Mouse (Mus musculus): ENCODE measurements around the gene Itpkb. TPM values are rescaled to one million over a fixed set of nuclear protein-coding genes. Genes with fewer than 3 reads are reported as not detected.

The Itpkb gene
- total RNA-seq, 1 experiment from 2014 or later, result 71.2 TPM

DNA sequence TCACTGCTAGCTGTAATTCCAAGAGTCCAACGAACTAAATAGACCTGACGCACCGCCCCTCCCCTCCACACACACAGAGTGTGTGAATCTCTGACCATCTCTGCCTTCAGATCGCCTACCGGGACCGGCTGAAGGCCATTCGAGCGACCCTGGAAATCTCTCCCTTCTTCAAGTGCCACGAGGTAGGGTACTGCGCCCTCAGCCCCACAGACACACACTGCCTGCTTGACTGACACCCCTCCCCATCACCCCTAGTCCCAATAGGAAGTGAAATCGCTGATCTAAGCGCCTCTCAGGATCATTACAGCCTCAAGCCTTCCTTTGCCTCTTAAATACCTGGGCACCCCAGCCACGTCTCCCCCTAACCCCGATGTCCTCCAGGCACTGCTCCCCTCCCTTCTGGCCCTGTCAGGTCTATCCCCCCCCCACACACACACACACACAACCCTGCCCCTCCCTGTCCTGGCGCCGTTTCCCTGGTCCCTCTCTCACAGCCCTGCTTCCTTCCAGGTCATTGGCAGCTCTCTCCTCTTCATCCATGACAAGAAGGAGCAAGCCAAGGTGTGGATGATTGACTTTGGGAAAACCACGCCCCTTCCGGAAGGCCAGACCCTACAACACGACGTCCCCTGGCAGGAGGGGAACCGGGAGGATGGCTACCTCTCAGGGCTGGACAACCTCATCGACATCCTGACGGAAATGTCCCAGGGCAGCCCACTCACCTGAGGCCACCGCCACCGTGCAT lies 91.1 kb downstream of the Itpkb start:
- no peak for DNase-seq

DNA sequence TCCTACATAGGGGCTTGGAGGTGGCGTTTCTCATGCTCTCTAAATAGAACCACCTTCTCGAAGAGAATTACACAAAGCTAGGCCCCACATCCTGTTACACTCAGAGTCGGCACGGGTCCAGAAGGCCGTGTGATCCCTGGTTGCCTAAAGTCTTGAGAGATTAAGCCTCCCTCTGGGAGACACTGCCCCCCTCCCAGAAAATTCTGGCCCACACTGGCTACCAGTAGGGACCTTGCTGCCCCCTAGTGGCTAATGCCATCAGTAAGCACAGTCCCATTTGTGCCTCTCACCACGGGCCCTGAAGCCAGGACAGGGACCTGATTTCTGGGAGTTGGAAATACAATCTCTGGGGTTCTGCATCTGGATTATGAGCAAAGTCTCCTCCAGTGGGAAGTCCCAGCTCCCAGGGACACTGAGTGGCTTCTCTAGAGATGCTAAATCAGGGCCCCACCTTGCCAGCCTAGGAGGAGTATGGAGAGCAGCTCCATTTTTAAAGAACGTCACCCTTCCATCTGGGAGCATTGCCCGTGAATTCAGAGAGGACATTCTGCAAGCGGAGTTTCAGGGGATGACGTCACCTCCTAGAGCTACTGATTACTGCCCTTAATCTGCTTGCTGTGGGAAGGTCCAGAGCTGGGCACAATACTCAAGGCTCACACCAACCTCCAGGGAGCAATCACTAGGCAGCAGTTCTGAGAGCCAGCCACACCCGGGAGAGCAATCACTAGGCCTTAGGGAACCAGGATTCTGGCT lies 92.0 kb downstream of the Itpkb start:
- DNase-seq, result peak; percentile 70

DNA sequence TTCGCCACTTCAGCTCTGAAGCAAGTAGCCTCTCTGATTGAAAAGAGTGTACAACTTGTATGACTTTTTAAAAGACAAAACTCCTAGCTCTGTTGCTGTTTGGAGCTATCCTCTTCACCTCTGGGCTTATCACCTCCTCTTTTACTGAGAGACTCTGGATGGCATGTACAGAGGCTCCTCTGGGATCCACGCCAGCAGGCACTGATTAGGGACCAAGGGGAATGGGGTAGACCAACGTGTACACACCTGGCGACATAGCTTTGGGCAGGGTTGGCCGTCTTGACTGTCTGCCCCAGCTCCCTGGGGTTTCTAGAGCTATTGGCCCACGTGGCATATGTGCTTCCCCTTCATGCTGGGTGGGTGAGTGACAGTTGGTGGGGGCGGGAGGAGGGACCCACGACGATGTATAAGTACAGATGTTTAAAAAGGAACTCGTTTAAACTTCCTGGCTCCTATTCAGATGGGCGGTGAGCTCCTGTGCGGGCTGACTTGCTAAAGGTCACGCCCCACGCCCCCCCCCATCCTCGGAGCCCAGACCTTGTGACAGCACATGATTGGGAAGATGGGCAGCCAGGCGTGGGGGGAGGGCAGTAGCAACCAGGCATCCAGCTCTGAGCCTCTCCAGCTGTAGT lies 92.8 kb downstream of the Itpkb start:
- no peak for DNase-seq

DNA sequence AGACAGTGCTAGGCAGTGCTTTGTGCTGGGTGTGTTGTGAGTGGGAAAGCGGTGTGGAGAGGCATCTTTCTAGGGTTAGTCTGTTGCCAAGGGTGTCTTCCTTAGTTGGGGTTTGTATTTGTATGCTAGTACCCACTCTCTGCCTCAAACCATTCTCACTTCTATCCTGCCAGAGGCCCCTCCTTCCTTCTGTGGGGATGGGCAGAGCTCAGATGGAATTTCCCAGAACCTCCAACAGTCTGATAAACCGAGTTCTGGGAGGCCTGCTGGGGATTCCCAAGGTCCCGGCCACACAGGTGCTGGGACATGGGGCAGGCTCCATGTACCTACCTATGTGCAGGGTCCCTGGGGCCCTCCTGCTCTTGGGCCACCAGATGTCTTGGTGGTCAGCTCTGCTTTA lies 93.6 kb downstream of the Itpkb start:
- no peak for DNase-seq

DNA sequence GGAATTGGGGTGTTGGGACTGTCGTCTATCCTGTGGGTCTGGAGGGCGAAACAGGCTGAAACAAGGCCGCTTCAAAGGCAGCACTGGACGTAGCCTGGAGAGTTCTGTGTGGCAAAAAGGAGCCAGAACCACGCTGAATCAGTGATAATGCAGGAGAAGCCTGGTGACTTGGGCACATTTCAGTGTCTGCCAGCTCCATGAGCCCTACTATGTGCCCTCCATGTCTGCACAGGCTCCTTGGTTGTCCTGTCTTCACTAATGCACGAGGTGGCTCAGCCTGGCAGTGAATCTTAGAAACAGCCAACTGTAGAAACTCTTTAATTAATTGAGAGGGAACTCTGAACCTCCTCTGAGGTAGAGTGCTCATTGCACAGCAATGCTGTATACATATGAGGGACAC lies 96.1 kb downstream of the Itpkb start:
- DNase-seq, result no peak

DNA sequence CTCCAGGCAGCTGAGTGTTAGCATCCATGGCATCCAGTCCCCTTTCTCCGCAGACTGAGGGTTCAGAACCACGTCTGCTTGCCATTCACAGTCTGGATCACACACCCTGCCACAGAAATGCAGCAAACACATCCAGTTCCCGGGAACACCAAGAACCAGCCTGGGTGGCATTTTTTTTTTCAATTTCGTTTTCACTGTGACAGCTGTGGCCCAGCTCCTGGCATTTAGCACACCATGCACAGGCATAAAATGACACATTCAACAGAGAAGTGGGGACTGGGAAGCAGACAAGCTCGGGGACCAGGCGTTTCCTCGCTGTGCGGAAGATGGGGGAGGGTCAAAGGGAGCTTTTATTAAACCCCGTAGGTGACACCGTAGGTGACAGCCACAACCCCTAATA lies 97.4 kb downstream of the Itpkb start:
- no peak for DNase-seq

DNA sequence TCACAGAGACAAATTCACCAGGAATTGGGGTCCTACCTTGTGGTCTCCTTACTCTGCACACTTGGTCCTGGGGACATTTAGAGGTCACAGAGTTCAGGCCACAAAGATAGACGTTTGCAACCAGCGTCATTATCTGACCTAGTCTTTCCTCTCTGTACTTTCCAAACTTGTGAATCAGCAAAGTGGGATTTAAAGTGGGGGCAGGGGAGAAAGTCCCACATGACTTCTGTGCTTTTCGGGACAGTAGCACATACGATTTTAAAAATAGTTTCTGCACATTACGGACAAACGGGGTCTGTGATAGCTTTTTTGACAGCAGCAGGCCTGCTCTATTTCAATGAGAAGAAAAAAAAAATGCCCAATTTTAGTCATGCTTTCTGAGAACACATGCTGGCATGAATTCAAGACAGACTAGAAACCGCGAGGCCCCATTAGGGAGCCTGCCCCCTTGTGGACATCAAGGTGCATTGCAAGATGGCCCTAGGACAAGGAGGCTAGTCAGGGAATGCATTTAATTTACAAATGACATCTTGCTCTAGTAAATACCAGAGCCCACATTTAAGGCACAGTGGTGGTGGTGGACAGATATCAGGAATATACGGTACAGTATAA lies 97.9 kb downstream of the Itpkb start:
- DNase-seq, result peak; percentile 58

DNA sequence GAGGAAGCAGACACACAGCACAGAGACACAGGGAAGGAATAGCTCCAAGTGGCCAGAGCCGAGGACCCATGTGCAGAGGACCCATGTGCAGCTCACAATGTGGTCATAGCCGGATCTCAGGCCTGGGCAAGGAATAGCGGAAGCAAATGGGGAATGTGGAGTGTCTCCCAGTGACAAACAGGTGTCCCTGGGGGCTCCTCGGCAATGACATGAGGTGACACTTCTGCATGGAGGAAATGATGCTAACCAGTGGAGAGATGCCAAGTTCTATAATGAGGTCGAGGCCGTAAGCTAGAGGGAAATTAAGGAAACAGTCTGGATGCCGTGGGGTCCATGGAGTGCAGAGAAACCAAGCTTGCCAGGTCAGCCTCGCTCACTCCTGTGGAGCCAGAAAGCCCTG lies 98.6 kb downstream of the Itpkb start:
- no peak for DNase-seq

DNA sequence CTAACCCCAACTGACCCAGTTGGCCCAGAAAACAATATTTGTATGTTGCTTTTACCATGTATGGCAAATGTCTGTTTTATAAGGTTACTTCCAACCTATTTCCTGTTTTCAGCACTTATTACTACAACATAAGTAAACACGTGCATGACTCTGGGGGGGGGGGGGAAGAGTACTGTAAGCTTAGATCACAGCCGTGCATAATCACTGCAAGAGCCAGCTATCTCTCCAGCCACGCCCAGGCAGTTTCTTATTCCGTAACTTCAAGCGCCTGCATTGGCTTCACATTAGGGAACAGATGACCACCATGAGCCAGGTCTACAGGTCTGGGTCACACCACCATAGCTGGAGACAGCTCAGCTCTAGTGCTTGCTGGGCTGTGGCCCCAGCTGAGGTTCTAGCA lies 99.5 kb downstream of the Itpkb start:
- no peak for DNase-seq

DNA sequence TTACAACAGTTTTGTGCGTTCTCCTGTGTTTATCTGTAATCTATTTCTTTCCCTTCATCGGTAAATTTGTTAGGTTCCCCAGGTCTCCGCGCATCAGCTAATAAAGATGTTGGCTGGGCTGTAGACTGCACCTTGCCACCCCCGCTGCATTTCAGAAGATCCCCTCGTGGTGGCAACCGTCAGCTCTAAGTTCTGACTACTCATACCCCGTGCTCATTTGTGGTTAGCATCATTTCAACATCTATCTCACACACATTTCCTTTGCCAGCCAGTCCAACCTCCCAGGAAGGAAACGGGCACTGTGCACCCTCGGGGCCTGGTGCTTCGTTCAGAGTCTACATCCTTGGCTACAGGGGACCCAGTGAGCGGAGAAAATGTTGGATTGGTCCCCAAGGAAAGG lies 101.5 kb downstream of the Itpkb start:
- no peak for DNase-seq

DNA sequence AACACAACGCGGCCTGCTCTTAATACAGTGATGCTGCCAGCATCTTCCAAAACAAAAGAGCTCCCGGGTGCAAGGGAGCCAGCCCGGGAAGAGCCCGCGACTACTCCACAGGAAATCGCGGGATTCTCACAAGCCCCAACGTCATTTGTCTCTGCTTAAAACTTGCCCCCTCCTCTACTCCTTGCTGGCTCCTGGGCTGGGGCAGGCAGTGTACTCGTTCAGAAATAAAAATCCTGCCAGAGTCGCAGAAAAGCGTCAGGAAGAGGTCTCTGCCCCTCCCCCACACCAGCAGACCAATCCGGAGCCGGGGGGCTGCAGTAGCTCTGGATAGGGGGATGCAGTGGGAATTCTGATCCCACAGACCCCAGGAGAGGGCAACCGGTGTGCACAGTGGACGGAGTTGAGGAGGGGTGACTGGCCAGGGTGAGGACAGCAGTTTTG lies 102.8 kb downstream of the Itpkb start:
- DNase-seq, result no peak

DNA sequence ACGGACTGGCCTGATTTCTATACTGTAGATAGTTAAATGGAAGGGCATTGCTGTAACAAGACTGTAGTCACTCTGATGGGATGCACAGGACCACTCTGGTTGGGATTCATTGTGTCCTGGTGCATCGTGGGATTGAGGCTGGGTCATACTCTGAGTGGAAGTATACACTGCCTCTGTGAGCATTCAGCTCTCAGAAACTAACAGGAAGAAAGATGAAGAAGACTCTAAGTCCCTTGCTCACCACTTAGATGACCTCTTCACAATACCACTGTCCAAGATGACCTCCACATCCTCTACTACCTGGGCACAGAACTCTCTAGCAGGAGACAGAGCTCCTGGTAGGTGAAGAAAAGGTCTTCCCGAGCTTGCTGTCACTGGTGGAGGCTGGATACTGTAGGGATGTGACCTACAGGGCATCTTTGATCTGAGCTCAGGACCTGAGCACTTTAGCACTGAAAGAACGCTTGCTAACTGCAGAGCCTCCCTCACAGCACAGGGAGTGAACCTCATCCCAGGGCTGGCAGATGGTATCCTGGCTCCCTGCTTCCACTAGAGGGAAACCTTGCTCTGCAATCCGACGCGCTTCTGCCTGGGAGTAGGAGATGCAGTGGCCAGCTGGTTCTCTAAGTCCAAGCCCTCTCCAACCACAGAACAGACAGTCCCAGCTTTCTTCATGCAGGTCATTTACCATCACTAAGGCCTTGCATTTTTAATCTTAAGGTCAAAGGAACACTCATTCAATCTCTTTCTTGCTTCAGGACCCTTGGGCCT lies 103.7 kb downstream of the Itpkb start:
- peak; percentile 47 for DNase-seq

DNA sequence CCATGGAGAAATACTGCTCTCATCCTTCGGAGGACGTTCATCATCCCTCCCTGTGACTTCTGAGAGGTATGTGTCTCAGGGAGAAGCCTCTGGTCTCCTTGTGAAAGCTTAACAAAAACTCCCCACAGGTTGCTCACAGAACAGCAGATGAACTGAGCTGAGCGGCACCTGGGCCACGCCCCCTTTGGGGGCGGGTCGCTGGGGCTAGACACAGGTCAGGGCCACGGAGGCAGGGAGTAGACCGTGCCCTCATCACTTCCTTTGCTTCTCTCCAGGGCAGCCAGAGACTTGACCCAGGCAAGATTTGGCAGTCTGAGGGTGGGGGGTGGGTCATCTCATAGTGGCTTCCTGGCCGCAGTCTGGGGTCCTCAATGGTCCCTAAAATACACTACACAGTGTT lies 104.6 kb downstream of the Itpkb start:
- DNase-seq, result no peak

DNA sequence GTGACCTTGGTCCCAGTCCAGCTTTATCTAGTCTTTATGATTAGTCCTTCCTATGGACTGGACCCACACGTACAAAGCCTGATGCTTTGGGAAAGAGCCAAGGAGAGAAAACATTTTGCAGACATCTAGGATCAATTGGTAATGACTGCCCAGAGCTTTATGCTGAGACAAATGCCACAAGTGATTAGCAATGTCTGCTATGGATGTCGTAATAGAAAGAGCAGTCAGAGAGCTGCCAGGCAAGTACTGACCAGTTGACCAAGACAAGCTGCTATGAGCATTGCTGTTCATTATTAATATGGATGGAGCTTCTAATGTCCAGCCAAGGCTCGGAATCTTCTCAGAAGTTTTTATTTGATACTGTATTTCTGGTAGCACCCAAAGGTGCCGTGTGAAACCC lies 109.2 kb downstream of the Itpkb start:
- DNase-seq, result no peak

DNA sequence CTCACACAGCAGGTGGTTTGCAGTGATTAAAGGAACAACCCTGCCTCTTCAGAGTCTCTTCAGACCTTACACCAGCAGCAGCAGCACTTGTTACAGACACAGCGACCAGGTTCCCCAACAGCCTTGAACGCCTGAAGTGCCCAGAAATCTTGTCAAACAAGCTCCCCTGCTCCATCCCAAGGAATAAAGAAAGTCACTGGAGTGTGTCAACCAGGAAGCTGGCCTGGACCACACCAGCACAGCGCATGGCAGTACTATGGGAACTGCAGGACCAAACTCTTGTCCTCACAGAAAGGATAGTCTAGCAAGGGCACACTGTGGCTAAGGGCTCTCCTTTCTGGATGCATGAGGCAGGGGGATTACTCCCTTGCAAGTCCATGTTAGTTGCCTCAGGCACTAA lies 114.1 kb downstream of the Itpkb start:
- DNase-seq, result no peak

DNA sequence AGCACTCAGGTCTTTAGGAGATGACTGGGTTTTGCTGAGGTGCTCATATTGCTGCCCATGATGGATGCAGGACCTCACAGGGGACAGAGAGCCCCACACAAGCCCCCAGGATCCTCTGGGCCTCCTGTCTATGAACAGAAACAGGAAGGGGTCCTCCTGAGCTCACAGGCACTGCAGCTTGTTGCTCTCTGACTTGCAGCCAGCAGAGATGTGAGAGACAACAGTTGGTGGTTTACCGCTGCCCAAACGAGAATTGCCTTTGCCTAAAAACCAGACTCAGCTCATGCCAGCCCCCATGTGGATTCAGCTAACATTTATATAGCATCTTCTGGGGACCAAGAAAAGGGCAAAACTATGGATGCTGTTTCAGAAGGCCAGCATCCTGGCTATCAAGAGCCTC lies 119.4 kb downstream of the Itpkb start:
- no peak for DNase-seq

DNA sequence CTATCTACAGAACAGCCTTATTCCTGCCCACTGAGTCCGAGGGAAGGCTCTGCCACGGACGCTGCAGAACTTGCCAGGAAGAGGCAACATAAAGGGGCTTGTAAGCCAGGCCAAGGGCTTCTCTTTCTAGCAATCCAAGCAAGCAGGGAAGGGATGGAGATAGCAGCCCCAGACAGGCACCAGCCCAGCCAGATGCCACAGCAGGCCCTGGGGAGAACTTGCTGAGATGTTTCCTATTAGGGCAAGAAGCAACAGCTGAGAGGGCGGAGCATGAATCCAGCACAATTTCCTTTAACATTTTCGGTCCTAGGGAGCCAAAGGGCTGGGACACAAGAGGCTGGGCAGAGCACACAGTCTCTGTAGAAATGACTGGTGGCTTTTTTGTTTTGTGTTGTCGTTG lies 128.0 kb downstream of the Itpkb start:
- no peak for DNase-seq

DNA sequence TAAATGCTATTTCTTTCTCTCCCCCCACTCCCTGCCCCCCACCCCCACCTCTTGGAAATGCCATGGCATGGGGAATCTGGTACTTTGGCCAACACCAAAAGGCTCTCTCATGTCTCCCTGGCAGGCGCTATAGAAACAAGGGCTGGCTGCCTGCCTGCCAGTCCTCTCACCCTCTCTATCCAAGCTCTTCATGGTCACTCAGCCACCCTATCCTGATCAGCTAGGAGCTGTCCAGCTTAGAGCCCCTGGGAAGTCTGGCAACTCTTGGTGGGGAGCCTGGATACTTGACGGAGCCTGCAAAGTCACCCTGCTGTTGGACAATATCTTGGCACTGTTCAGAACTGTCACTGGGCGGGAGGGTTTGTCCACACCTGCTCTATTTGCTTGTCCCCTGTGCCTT lies 128.4 kb downstream of the Itpkb start:
- DNase-seq, result no peak

DNA sequence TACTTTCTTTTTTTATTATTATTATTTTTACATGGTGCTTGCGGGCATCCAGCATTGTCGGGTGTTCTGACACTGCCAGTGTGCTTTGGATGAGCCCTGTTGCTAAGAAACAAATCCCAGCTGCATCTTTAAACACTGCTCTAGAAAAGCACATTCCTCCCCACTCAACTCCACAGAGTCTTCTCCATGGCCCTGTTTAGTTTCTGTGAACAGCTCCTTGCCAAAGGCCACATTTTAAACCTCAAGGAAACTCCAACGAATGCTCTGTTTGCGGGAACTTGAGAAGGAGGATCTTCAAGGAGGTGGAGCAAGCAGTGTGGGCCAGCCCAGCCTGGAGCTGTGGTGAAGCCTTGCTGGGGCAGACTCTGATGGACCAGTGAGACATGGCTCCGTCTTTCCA lies 130.4 kb downstream of the Itpkb start:
- no peak for DNase-seq

DNA sequence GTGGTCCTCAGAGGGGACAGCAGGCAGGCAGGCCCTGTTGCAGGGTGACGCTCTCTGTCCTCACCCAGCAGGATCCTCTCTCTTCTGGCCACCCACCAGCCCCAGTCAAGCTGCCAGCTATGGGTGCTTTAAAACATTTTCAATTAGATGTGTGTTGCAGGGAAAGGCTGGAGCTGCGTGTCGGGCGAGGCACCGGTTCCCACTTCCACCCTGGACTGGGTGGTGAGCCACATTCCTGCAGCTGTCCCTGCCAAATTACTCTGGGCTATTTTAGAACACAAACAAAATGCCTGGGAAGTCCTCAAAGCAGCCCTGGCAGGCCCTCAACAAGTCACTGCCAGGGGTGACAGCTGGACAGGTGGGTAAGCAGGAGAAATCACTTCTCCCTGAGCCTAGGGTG lies 132.1 kb downstream of the Itpkb start:
- no peak for DNase-seq

DNA sequence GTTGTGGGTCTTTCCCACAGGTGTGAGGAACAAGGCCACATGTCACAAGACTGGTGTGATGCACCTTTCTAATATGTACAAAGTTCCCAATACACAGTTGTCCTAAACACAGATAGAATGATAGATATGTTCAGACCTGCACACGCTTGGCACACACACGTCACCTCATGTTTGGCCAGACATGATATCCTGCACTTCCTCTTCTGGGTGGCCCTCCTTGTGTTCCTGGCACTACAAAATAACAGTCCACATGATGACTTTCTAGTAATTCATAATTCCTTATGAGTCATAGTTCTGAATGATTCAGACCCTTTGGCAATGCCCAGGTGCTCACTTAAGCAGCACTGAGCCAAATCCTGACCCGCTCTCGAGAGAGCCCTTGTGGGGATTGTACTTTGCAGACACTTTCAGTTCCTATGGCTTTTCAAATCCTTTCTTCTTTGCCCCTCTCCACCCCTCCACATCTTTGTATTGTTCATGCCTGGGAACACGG lies 132.7 kb downstream of the Itpkb start:
- DNase-seq, result no peak

DNA sequence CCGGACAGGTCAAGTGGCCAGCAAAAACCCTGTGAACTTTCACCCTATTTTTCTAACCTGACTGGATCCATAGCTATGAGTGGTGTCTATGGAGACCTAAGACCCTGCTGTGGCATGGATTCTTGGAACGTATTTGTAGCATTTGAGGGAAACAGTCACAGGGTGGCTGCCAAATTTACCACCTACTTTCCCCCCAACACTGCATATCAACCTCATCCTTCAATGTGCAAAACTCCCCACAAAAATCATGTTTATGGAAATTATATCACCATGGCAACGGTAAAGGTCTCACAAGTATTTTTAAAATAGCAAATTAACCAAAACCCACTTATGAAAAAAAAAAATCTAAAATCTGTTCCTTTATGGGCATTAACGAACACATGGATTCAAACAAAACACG lies 134.1 kb downstream of the Itpkb start:
- no peak for DNase-seq

Measured in adrenal gland, postnatal 25 days (tissue).